Mouse (Mus musculus) cerebellum, adult (tissue): Measurements from ENCODE around the gene Spata2.

Source experiments
- ATAC-seq: cut with Nextera tagmentation; 2 replicates; pipeline ENCODE4 v1.9.2; 2017; ENCODE audit warnings: mild to moderate bottlenecking, moderate library complexity, mixed read lengths; ENCODE audit not compliant: insufficient number of reproducible peaks, low FRiP score, low TSS enrichment

The Spata2 gene

DNA sequence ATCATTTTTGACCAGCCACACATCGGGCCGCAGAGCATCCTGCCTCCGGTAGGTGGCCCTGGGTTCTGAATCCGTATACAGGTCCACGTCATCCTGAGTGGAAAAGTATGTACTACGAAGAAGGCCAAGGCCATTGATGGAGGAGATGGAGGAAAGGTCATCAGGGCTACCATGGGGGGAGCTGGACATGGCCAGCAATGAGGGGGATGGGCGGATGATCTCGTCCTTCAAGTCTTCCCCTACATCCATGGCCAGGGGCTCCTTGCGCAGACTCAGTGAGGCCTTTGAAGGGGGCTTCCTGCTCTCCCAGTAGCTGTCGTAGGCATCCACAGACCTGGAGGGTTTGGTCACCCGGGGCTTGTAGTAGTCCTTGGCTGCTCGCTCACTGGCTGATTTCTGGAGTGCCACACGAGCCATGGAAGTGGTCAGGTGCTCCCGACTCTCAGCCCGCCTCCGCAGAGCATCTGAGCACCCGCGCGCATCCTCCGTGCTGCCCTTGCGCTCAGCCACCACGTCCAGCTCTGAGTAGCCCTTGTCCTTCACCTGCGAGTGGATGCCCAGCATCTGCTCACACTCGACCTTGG is 8.8 kb downstream of the Spata2 start:
- 0 out of 2 replicates have a peak, but pooled peaks have one; percentile 16 for ATAC-seq

DNA sequence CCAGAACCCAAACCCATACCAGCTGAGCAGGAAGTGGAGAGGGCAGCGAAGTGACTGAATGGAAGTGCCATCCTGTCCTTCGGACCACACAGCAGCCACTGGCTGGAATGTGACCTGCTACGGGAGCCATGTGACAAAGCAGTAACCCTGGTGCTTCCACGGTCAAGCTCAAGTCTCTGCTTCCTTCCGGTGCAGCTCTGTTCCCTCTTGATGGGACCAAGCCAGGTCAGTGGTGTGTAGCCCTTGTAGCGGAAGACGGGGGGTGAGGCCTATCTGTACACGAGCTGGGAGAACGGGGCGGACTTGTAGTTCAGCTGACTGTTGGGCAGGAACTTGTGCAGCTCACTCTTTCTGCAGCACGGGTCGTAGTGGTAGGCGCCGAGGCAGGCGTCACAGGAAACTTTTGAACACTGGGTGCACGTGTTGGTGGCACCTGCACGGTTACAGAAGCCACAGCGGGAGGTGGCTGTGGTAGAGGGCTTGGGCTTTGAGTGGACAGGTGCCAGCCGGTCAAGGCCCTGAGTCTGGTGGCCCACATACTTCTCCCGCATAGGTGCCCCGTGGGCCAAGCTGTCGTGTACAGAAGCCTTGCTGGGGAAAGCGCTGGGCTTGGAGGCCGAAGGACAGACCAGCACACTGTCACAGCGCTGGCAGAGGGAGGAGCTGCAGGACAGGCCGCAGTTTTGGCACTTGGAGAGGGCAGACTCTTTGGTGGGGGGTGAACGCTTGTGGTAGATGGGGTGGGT is 9.4 kb downstream of the Spata2 start:
- no peak for ATAC-seq

DNA sequence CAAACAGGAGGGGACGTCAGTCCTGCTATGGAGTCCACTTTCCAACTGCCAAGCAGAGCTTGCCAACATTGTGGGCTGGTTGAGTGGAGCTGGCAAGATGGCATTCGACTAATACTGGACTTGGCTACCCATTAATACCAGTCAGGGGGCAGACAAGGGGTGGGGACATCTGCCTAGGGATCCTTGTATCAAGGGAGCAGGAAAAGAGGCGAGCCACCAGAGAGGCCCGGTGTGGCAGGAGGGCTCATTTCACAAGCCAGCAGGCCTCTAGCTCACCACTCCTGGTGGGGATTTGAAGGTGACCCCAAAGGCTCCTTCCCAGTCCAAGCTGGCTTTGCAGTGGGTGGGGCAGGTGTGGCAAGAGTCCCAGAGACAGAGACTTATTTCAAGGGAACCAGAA is 10.0 kb downstream of the Spata2 start:
- ATAC-seq: no peak

DNA sequence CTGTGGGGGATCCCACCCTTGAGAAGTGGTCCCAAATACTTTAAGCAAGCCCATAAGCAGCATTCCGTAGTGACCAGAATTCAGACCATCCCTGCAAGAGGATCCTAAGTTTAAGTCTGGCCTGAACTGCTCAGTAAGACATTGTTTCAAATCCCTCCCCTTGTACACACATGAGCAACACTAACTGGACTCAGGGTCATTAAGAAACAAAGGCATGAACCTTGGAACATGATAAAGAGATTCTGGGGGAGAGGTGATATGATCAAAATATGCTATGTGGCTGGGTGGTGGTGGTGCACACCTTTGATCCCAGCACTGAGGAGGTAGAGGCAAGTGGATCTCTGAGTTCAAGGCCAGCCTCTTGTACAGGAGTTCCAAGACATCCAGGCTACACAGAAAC is 13.2 kb downstream of the Spata2 start:
- no peak for ATAC-seq

DNA sequence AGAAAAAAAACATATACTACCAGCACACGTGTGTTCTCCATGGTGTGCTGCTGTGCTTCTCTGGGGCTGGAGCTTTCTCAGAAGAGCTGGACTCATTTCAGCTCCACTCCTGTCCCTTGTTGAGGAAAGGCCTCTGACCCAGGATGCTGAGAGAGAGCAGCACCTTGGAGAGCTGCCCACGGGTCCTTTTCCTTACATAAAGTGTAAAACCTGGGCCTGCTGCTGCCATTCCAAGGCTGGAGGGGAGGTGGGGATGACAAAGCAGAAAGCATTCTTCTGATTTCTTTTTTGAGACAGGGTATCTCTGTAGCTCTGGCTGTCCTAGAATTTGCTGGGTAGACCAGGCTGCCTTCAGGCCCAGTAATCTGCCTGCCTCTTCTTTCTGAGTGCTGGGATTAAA is 14.6 kb downstream of the Spata2 start:
- no peak for ATAC-seq

DNA sequence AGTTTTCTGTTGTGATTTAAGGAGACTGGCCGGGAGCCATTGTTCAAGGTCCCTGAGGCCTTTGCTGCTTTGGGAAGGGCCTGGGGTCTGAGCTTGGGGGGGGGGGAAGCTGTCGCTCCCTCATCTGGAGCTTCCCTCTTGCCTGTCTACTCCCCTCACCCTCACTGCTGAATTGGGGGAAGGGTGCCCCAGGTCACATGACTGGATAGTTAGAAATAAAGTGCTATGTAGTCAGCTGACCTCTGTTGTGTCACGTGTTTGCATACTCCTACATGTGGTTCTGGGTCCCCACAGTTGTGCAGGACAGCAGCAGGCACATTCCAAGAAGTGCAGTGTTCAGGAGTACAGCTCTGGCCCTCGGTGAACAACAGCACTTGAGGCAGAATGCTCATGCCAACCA is 15.9 kb downstream of the Spata2 start:
- no peak for ATAC-seq

DNA sequence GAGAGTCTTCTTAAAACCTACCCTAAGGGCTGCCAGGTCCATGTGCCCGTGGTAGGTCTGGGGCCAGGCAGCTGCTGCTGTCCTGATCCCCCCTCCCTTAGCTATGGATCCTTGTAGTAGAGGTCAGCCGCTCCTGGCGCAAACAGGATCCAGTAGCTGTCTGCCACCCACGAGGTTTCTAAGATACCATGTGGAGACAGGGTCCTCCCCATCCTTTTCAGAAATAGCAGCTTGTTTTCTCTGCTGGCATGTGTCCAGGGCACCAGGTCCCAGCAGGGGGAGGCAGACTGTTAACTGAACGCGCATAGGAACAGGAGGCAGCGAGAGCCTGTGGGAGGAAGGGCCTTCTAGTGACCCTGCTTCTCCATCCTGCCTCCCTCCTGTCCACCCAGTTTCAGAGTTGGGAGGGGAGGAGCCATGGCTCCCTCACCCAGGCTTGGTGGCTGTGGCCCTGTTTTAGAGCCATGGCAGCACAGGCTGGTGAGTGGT is 16.4 kb downstream of the Spata2 start:
- ATAC-seq: peak; percentile 60; the same call in 1 of the 2 replicates

DNA sequence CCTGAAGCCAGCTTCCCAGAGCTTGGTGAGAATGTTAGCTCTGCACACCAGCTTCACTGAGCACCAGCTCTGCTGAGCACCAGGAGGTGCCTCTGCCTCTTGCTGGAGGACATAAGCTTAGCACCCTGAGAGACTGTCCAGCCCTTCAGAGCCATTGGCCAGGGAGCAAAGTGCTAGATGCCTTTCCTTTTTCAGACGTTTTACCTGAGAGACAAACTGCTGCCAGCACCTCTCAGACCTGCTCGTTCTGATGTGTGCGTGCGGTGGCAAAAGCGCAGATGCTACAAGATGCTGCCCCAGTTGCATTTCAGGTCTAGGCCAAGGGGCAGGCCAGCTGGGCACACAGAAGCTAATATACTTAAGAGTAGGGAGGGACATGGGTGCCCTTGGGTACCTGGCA is 17.1 kb downstream of the Spata2 start:
- no peak for ATAC-seq

DNA sequence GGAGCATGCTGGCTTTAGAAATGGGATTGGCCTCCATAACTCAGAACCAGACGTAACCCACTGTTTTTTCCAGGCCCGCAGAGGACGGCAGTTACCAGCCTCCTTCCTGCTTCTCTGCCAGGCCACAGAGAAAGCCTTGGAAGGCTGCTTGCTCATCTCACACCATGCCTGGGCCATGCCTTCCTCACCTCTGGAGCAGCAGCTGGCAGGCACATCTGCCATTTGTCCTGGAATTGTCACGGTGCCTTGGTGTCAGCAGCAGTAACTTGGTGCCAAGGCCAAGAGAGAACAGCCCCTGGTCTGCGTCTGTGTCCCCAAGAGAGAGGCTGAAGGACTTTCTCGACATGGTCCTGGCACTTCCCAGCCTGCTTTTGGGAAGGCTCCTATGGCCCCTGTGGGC is 18.5 kb downstream of the Spata2 start:
- ATAC-seq: no peak

DNA sequence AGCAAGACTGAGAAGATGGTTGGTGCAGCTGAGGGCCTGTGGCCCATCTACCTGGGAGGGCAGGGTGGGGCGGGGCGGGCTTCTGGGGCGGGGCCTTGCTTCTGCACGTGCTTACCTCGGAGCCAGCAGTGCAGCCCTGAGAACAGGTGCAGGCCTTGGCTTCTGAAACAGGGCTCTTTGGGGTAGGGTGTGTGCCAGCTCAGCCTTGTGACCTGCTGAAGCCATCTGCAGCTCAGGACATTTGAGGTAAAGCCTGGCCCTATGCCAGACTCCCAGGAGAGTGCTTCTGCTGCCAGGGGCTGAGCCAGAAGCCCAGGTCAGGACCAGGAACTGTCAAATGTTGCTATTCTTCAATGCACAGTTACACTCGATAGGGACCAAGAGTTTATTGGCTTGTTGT is 21.1 kb downstream of the Spata2 start:
- peak; percentile 75; the same call in 1 of the 2 replicates for ATAC-seq

DNA sequence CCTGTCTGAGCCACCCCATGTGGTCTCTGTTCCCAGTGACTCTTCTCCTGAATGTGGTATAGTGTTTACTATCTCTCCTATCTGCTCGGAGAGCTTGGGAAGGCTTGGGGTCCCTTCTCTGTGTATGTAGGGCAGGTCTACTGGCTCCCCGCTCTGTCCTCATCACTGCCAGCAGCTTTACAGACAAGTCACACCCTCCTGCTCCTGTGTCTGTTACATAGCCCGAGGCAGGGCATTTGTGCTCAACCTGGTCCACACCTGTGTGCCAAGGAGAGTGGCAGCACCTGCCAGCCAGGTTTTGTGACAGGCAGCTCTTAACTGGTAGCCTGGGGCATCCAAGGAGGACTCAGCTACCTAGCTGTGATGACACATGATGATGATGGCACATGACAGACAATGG is 22.1 kb downstream of the Spata2 start:
- peak; percentile 34; the same call in 1 of the 2 replicates for ATAC-seq

DNA sequence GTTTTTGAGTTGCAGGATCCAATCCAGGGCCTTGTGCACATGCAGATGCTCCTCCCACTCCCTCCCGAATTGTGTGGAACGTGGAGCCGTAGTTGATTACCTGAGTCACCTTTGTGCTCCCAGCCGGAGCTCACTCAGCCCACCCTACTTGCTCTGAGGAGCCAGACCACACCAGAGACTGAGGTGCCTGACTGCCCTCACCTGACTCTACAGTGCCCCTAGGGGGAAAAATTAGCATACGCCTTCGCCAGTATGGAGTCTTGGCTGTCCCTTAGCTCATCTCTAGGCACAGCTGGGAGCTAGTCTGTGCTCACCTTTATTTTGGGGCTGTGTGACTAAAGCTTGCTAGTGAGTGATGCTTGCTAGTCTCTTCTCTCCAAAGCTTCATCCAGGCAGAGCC is 24.2 kb downstream of the Spata2 start:
- ATAC-seq: no peak

DNA sequence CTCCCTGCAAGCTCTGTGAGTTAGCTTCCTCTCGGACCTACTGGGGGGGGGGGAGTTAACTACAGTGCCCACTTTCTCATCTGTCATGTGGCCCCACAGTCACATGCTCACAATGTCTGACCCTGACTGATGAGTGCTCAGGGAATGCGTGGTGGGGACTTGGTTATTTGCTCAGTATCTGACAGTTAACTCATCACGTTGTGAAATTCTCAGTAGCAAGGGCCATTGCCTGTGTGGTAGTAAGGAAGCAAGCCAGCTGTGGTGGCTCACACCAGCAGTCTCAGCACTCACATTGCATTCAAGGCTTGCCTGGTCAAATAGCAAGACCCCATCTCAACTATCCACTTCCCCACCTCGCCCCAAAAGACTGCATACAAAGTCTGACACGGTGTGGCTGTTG is 25.5 kb downstream of the Spata2 start:
- no peak for ATAC-seq

DNA sequence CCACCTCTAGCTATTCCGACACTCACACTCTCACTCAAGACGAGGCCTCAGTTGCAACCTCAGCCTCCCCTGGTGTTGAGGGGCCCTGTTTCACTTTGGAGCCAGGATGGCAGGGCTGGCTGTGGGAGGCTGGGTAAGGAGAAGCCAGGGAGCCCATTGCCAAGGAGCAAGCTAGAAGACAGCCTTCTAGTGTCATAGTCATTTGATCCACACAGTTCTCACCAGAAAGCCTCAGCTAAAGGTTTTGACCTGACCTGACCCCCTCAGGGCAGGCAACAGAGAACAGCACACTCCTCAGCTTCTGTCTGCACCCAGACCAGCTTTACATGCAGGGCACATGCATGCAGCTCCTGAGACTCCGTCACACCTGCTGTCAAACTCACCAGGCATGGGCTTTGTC is 26.7 kb downstream of the Spata2 start:
- ATAC-seq: no peak

DNA sequence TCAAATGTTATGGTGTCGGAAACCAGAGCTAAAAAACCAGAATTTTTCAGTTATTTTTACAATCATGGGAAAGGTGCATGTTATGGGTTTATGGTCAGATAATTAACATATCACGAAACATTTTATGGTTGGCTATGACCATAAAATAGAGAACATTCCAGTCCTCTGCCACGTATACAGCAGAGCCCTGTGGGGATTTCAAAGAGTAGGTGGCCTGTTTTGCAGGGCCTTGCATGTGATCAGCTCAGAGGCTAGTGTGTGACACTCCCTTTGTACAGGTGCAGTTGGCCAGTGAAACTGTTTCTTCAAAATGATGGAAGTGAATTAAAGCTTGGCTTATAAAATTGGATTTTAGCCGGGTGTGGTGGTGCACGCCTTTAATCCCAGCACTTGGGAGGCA is 28.9 kb downstream of the Spata2 start:
- no peak for ATAC-seq

DNA sequence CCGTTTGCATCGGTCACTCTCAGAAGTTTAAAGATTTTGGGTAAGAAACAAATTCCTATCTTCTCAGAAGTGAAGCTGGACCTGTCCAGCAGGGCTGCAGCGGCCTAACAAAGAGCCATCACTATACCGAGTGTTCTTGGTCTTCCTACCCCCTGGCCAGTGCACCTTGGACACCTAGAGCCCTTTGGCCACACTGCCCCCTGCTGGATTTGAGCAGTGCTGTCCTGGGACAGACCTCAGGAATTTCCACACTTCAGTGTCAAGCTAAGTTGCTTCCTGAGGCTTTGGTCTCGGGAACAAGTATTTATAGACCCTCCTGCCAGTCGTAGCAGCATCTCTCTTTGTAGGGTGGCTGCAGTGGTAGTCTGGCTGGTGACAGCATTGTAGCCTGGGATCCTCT is 29.7 kb downstream of the Spata2 start:
- ATAC-seq: 0 out of 2 replicates have a peak, but pooled peaks have one; percentile 15

DNA sequence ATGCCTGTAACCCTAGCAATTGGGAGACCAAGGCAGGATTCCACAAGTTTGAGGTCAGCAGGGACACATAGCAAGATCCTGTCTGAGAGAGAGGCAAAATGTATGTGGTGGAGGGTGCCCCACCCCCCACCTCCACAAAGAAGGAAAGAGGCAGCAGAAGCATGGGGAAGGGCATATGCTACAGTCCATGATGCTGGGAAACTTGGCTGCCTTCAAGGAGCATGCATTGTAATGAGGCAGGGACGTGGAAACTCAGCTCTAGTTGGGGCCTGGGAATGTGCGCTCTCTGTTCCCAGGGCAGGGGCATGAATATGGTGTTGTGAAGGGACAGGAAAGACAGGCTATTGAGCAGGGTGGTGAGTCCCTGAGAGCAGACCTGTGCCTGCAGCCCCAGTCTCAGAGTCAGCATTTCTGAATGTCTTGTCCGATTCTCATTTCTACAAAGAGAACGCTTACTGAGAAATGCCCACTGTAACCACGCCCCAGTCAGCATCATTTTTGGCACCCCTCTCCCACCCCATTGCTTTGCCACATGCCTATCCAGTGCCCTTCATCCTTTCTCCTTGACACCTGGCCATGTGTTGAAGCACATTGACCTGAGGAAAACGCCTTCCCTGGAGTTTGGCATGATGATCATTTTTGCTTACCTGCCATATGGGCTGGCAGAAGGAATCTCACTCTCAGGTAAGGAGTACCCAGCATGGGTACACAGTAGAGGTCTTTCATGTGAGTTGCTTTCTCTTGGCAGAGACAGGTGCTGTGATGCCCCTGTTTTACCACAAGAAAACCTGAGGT is 33.4 kb downstream of the Spata2 start:
- peak; percentile 64 for ATAC-seq

DNA sequence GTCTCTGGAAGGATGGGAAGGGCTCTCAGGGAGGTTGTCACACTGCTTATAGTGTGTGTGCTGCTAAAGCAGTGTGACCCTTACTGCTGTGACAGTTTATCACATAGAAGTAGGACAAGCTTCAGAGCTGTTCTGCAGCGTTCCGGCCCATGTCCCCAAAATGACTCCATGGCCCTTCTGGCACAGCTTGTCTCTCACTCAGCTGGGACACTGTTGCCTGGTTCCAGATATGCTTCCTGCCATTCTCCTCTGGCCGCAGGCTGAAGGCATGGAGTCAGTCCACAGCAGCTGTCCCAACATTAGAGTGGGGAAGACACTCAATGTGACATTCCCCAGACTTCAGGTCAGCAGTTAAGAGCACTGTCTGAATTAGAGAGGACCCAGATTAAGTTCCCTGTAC is 34.1 kb downstream of the Spata2 start:
- ATAC-seq: no peak

DNA sequence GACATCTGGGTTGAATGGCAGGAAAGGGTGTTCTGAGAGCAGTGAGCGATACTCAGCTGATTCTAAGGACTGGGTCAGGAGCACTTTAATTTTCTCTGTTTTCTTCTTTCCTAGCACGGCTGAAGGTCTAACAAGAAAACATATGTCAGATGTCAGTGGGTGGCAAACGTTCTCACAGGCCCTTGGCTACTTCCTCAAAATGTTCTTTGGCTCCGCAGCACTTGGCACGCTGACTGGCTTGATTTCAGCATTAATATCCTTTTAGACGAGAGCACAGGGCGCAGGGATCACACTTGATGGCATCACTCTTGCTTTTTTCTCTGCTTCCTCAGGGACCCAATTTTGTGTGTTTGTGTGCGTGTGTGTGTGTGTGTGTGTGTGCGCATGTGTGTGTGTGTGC is 35.5 kb downstream of the Spata2 start:
- peak; percentile 34; the same call in 1 of the 2 replicates for ATAC-seq

DNA sequence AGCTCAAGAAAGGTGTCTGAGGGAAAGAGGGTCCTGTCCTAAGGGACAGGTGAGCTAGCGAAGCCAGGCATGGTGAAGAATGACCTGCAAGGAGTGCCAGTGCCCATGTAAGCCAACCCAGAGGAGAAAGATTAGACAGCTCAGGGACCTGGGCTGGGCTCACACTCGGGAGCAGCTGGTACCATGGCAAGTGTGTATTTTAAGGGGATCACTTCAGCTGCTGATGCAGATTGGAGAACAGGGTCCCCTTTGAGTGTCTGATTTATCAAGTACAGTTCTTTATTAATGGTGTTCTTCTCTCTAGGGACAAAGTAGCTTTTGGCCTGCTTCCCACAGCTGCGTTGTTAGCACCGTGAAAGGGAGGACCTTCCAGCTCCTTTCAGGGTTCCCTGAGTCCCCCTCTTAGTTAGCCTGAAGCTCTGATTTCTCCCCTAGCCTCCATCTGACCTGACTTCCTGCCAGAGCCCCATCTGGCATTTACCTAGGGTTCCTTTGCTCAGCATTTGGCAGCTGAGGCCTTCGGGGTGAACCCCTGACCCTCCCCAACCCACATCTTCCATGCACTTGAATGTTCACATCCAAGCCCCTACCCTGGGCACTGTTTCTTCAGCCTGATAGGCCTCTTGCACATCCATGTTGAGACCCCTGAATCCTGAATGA is 36.2 kb downstream of the Spata2 start:
- ATAC-seq: no peak

DNA sequence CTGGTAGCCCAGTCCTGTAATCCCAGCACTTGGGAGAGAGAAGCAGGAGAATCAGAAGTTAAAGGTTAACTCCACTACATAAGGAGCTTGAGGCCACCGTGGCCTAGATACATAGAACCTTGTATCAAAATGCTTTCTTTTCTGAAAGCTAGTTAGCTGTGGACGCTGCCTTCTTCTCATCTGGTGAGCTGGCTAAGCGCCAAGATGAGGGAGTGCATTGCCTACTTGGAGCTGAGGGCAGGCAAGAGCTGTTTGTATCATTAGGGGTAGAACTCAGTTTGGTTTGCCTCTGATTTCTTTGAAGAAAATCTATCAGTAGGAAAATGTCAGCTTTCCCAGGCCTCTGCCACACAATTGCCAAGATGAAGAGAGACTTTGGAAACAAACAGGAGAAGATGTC is 38.9 kb downstream of the Spata2 start:
- ATAC-seq: no peak
